Mouse (Mus musculus) mouse trophoblast stem cell (cell line): ENCODE measurements around the gene Maea.

Source experiments
- in situ Hi-C, 2 experiments: fragments of 300-500 bp; cut with MseI, MboI; formaldehyde crosslinking; loops; 2 replicates in 1 of 2; 3 replicates in 1 of 2; pipeline ENCODE4 v1.15.1; 2025

Maea gene

GRCm38 (mm10) chr5:33357494-33357893 lies 22.2 kb downstream of the Maea start:
- in situ Hi-C loops: no loop called here

DNA sequence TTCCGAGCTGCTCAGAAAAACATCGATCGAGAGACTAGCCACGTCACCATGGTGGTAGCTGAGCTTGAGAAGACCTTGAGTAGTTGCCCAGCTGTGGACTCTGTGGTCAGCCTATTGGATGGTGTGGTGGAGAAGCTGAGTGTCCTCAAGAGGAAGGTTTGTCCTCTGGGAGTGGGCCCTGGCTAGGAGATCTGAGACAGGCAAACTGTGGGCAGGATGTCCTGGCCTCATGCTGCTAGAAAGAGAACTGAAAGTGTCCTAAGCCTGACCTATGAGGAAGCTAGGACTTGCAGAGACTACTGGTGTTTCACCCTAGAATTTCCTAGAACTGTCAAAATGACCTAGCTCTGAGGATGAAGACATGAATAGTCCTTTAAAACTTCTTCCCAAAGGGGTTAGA lies 23.2 kb downstream of the Maea start:
- in situ Hi-C loops: no loop called here

- in situ Hi-C loops: no loop called here
These were observed 28.0 kb downstream of the Maea start for GRCm38 (mm10) chr5:33363263-33363662.

- in situ Hi-C loops: no loop called here
These were observed 33.3 kb downstream of the Maea start for GRCm38 (mm10) chr5:33368651-33369050.

DNA sequence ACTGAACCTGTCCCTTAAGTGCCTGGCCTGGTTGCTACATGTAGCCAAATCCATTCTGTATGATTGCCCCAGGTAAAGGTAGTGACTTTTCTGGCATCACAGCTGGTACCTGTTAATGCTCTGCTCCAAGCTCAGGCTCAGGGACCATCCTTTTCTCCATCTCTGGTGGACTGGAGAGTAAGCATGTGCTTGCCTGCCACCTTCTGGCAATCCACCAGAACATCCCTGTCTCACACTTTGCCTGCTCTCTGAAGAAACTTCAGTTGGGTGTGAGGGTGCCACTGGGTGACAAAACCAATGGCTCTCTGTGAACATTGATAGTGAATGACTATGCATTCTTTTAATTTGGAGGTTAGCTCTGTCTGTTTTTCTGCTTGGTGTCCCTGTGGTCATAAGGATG lies 35.8 kb downstream of the Maea start:
- in situ Hi-C loops: loop anchor here in 1 of 2 experiments (10.0 kb wide), 1 partner anchor 96 kb away; the partner anchor contains the start of gene Ctbp1

- in situ Hi-C loops: loop anchor here in 1 of 2 experiments (10.0 kb wide), 1 partner anchor 97 kb away; the partner anchor contains the start of gene Ctbp1
These were observed 36.4 kb downstream of the Maea start for GRCm38 (mm10) chr5:33371668-33372067.

DNA sequence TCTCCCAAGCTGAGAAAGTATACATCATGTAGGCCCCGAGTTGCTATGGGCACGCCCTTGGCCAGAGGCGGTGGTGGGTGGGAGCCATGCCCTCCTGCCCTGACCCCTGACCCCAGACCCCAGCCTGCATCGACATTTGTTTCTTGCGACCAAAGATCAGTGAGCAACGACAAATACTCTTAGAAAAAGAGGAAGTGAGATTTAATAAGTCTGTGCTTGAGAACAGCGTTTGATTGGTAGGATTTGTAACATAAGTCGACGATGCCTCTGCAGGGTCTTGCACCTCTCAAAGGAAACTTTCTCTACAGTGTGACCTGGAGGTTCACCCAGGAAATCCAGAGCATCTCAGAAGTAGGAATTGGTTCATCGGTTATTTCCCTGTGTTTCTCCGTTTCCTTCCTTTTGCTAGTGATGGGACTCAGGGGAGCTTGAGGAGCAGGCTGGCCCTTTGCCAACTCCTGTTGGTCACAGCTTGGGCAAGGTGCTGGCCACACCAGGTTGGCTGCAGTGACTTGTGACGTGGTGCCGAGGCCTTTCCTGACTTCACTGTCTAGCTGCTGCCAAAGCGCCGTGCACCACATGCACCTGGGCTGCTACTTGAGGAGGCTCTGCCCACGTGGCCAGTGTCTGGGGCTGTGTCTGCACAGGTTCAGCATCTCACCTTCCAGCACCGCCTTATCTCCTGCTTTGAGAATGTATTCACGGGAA lies 37.2 kb downstream of the Maea start:
- in situ Hi-C loops: loop anchor here in 1 of 2 experiments (10.0 kb wide), 1 partner anchor 98 kb away; the partner anchor contains the start of gene Ctbp1

GRCm38 (mm10) chr5:33377176-33377575 lies 41.9 kb downstream of the Maea start:
- in situ Hi-C loops: loop anchor here in 1 of 2 experiments (10.0 kb wide), 1 partner anchor 102 kb away; the partner anchor contains the start of gene Ctbp1

GRCm38 (mm10) chr5:33377801-33378301 lies 42.5 kb downstream of the Maea start:
- in situ Hi-C loops: loop anchor here in 1 of 2 experiments (10.0 kb wide), 1 partner anchor 103 kb away; the partner anchor contains the start of gene Ctbp1

DNA sequence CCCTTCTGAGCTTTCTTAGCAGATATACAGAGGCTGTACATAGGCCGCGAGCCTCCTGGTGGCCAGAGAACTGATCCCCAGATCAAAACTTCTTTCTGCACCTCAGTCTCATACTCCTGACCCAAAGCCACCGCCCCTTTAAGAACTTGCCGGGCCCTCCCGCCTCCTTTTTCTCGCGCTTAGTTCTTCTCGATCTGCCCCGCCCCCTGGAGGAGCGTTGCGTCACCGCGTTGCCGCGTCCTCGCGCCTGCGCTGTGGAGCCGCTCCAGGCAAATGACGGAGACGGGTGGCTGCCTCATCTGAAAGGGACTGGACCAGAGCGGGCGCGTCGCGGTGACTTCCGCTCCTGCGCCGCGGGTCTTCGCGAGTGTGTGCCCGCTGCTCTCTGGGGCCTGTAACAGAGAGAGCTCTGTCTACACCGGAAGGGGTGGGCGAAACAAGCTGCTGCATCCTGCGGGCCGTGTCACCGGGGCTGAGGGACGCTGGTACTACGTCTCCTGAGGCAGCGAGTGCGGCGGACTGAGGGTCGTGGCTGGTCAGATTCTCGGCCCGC lies 43.1 kb downstream of the Maea start, which contains the start of gene Uvssa:
Gene Uvssa (plus strand): TSS at position 248 of the 553 bp plus-strand sequence.
- in situ Hi-C loops: loop anchor here in 1 of 2 experiments (10.0 kb wide), 1 partner anchor 104 kb away; the partner anchor contains the start of gene Ctbp1

- in situ Hi-C loops: no loop called here
These were observed 52.2 kb downstream of the Maea start for GRCm38 (mm10) chr5:33387550-33387949.

DNA sequence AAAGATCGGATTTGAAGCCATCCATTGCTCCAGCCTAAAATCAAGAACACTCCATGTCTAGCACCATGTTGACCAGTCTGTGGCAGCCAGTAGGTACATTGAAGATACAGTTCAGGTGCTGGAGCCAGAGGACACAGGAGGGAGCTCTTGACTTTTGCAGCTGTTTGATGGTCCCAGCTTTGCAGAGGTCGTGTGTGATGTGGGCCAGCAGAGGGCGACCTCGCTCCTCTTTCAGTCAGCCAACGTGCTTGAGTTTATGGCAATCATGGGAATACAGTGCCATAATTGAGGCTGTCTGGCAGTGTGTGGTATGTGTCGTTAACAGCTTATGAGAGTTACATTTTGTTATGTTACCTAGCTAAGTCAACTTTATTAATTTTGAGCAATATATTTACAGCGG lies 58.5 kb downstream of the Maea start:
- in situ Hi-C loops: loop anchor here (10.0 kb wide), 3 partner anchors 51 to 191 kb away; no protein-coding TSS in a partner anchor

DNA sequence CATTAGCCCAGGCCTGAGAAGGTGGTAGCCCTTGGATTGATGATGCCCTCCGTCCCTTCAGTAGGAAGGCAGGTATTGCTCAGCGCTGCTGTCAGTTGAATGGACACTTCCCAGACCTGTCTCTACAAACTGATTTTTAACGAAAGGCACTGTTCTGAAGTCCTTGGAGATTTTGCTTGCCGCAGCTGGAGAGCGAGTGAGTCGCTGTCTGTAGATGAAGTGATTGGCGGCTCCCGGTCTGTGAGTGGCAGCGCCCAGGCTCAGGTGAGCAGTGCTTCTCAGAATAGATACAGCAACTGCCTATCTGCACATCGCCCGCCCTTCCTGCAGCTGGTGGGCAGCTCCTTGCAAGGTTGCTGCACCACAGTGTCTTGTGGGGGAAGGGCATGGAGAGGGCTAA lies 60.4 kb downstream of the Maea start:
- in situ Hi-C loops: loop anchor here (5.0 to 10.0 kb wide), 4 partner anchors 47 to 189 kb away; no protein-coding TSS in a partner anchor

DNA sequence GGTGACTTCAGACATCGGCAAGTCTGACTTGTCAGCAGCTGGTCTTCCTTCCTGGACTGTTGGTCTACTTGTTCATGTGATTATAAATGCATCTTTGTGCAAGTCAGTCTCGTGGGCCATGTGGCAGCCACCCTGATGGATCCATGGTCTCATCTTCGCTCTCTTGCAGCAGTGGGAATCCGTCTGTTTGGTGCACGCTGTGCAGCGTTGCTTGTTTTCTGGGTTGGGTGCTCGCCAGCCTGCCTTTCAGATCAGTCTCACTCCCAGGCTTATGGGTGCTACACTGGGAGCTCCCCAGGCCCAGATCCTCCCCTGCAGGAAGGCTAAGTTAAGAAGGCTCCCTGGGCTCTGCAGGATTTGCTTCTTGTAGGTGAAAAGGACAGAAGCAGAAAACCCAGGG lies 61.5 kb downstream of the Maea start:
- in situ Hi-C loops: loop anchor here (5.0 to 10.0 kb wide), 4 partner anchors 45 to 188 kb away; no protein-coding TSS in a partner anchor

DNA sequence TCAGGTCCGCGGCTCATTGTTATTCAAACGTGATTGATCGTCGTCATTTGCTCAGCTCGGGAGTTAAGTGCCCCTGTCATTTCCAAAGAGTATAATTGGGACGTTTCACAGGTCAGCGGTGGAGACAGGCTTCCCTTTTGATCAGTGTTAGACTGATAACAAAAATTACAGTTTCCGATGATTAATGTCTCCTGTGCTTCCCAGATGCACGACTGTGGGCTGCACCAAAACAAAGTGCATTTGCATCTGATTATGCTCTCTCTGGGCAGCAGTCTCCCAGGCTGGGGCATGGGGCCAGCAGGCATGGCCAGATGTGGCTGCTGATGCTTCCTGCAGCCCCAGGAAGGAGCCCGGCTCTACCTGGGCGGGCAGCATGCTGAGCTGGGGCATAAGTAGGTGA lies 65.5 kb downstream of the Maea start:
- in situ Hi-C loops: no loop called here

- in situ Hi-C loops: no loop called here
These were observed 85.0 kb downstream of the Maea start for GRCm38 (mm10) chr5:33420313-33420712.
